Mouse (Mus musculus): ENCODE results near the gene Acbd6. TPM values are rescaled to one million over a fixed set of nuclear protein-coding genes. Genes with fewer than 3 reads are reported as not detected.

The Acbd6 gene
- polyA plus RNA-seq, 1 experiment: not detected

DNA sequence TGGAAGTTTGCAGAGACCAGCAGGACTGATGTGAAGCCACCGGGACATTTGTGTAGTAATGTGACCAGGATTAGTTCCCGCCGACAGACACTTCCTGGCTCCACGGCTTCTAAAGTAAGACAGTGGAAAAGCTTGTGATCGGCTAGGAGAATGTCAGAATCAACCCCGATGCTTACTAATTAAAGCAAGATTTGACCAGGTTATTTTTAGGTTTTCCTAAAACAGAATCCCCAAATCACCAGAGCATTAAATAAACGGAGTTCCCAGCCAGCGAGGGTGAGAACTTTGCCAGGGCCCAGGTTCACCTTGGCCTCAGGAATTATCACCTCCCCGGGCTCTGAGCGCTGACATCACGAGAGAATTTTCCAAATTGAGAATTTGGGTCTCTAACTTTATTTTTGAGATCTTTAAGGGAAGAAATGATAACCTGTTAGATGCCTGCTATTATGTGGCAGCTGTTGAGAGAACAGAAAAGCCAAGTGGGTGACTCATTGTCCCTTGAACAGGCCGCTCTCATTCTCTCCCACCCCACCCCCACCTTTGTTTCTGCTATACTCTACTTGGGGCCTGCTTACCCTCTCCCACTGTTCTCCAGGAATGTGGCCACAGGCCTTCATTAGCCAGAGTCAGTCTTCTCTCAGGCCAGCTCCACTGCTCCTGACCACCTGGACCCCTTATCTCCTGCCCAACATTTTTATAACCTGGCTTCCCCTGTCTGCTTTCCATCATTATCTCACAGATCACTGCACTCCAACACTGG, 30.7 kb upstream of the Acbd6 start:
- H3K27ac ChIP-seq (ENCODE audit: insufficient read depth, low read depth, low read length): peak overlapping the region; percentile 75
- WGBS: 34% methylated on average over 12 of the region's 12 CpGs
- H3K4me1 ChIP-seq (ENCODE audit: control insufficient read depth, insufficient read depth, low read length): peaks cover 22% of the 10 kb centered on the region
- H3K4me3 ChIP-seq (ENCODE audit: insufficient read depth, low read depth, low read length): no peak overlapping the region
- TF ChIP-seq CTCF (IDR thresholded peaks at IDR 0.05; ENCODE audit: insufficient read depth, low read depth, low read length) (no peak), POLR2A (IDR thresholded peaks at IDR 0.05; ENCODE audit: insufficient read depth, low read depth, low read length) (no peak)

DNA sequence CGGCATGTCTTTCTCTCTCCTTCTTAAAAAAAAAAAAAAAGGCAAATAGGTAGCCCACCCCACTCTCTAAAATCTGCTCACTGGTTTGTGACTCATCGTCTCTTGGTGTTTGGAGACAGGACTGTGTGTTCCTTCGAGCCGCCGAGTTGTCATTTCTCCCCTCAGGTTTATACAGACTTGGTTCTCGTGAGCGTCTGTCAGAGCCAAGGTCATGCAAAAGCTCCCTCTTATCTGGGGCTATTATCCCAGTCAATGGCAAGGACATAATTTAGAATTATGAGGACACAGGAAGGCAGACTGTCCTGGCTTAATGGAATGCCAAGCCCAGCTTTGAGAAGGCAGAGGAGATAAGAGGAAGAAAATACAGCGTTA, 30.1 kb upstream of the Acbd6 start:
- 51% methylated on average over 8 of the region's 8 CpGs for WGBS
- Histone ChIP-seq H3K4me3 (ENCODE audit: insufficient read depth, low read depth, low read length) (no peak overlapping the region), H3K4me1 (ENCODE audit: control insufficient read depth, insufficient read depth, low read length) (peaks cover 23% of the 10 kb centered on the region), H3K27ac (ENCODE audit: insufficient read depth, low read depth, low read length) (peak overlapping the region; percentile 75)
- TF ChIP-seq POLR2A (IDR thresholded peaks at IDR 0.05; ENCODE audit: insufficient read depth, low read depth, low read length): no peak
- no peak for TF ChIP-seq CTCF (IDR thresholded peaks at IDR 0.05; ENCODE audit: insufficient read depth, low read depth, low read length)

GRCm38 (mm10) chr1:155528405-155529119, 29.4 kb upstream of the Acbd6 start:
- H3K4me1 ChIP-seq (ENCODE audit: control insufficient read depth, insufficient read depth, low read length): peaks cover 25% of the 10 kb centered on the region
- no peak overlapping the region for H3K4me3 ChIP-seq (ENCODE audit: insufficient read depth, low read depth, low read length)
- TF ChIP-seq POLR2A (IDR thresholded peaks at IDR 0.05; ENCODE audit: insufficient read depth, low read depth, low read length) (no peak), CTCF (IDR thresholded peaks at IDR 0.05; ENCODE audit: insufficient read depth, low read depth, low read length) (no peak)
- WGBS: 32% methylated on average over 11 of the region's 11 CpGs
- H3K27ac ChIP-seq (ENCODE audit: insufficient read depth, low read depth, low read length): no peak overlapping the region

DNA sequence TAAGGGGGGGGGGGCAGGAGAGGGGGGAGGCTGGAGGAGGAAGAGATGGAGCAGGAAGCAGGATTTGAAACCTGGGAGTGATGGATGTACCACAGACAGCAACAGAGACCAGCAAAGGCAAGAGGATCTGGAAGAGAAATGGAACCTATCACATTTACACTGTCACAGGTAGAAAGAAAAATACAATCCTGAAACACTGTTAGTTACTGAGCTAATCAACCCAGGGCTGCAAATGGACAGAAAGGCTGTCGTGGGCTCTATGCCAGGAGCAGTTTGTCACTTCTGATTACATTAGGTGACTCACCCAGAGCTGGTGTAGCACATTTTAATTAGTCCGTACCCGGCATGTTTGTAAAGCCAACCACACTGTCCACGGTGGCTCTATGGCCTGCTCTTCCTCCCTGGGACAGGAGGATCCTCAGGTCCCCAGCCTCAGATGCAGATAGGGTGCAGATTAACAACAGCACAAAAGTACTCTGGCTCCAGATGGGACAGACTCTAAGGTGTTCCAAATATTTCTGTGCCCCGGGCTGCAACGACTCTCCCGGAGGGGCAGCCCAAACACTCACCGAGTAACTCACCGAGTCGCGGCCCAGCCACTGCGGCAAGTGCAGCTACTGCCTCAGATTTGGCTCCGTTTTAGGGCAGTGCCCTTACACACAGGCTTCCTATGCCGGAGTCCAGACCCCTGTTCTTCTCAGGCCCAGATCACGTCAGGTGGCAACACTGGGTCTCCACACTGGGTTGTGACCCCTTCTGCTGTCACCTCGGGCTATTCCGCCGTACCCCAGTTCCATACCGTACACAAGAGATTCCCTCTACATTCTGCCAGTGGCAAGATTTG, 28.6 kb upstream of the Acbd6 start:
- TF ChIP-seq CTCF (IDR thresholded peaks at IDR 0.05; ENCODE audit: insufficient read depth, low read depth, low read length): no peak
- H3K4me3 ChIP-seq (ENCODE audit: insufficient read depth, low read depth, low read length): no peak overlapping the region
- H3K4me1 ChIP-seq (ENCODE audit: control insufficient read depth, insufficient read depth, low read length): peaks cover 25% of the 10 kb centered on the region
- 74% methylated on average over 19 of the region's 19 CpGs for WGBS
- H3K27ac ChIP-seq (ENCODE audit: insufficient read depth, low read depth, low read length): no peak overlapping the region

DNA sequence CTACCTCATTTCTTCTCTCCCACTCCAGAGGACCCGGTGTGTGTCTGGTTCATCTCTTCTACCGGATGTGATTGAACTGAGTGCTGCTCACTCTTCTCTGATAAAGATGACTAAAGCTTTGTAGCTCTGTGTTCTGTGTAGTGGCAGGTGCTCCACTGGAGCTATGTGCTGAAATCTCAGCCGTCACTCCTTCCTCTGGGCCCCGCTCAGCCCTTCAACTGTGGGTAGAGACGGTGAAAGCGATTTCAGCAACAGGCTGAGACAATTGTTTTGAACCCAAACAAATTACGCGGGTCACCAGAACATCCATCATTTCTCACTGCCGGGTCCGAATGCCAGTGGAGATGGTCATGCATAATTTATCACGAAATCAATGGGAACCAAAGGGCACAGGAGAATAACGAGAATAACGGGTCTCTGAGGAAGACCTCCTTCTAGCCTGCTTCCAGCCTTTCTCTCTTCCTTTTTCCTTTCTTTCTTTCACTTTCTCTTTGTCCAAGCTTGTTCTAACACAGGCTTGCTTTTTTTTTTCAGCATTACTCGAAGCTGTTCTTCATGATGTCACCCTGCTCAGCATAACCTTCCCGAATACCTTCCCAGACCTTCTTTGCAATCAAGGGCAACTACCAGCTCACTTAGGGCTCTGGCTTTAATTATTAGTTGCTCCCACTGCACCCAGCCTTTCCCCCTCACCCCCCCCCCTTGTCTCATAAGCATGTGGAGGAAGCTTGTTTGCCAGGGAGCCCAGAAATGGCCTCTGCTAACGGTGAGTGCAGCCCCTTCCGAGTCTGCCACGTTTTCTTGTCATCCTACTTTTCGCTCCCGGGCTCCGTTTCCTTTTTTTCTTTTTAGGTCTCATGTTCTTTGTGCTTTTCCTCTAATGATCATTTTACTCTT, 27.1 kb upstream of the Acbd6 start:
- no peak overlapping the region for H3K4me3 ChIP-seq (ENCODE audit: insufficient read depth, low read depth, low read length)
- TF ChIP-seq CTCF (IDR thresholded peaks at IDR 0.05; ENCODE audit: insufficient read depth, low read depth, low read length) (no peak), POLR2A (IDR thresholded peaks at IDR 0.05; ENCODE audit: insufficient read depth, low read depth, low read length) (no peak)
- H3K4me1 ChIP-seq (ENCODE audit: control insufficient read depth, insufficient read depth, low read length): peaks cover 25% of the 10 kb centered on the region
- H3K27ac ChIP-seq (ENCODE audit: insufficient read depth, low read depth, low read length): no peak overlapping the region
- 47% methylated on average over 21 of the region's 21 CpGs for WGBS

DNA sequence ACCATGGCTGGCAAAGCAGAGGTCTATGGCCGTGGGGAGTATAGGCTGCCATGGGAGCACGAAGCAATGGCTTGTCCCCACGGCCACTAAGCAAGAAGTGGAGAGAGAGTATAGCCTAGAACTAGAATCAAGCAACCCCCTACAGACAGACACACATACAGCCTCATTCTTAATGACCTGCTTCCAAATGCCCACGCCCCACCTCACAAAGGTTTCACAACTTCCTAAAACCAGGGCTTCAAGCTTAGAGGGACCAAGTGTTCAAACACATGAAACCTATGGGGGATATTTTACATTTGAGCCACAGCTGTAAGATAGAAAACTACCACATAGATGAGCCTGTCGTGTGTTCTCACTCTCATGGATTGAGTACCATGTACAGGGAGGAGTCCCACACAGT, 25.5 kb upstream of the Acbd6 start:
- TF ChIP-seq CTCF (IDR thresholded peaks at IDR 0.05; ENCODE audit: insufficient read depth, low read depth, low read length) (no peak), POLR2A (IDR thresholded peaks at IDR 0.05; ENCODE audit: insufficient read depth, low read depth, low read length) (no peak)
- Histone ChIP-seq H3K4me1 (ENCODE audit: control insufficient read depth, insufficient read depth, low read length) (peaks cover 22% of the 10 kb centered on the region), H3K27ac (ENCODE audit: insufficient read depth, low read depth, low read length) (no peak overlapping the region), H3K4me3 (ENCODE audit: insufficient read depth, low read depth, low read length) (no peak overlapping the region)
- 98% methylated on average over 5 of the region's 5 CpGs for WGBS

DNA sequence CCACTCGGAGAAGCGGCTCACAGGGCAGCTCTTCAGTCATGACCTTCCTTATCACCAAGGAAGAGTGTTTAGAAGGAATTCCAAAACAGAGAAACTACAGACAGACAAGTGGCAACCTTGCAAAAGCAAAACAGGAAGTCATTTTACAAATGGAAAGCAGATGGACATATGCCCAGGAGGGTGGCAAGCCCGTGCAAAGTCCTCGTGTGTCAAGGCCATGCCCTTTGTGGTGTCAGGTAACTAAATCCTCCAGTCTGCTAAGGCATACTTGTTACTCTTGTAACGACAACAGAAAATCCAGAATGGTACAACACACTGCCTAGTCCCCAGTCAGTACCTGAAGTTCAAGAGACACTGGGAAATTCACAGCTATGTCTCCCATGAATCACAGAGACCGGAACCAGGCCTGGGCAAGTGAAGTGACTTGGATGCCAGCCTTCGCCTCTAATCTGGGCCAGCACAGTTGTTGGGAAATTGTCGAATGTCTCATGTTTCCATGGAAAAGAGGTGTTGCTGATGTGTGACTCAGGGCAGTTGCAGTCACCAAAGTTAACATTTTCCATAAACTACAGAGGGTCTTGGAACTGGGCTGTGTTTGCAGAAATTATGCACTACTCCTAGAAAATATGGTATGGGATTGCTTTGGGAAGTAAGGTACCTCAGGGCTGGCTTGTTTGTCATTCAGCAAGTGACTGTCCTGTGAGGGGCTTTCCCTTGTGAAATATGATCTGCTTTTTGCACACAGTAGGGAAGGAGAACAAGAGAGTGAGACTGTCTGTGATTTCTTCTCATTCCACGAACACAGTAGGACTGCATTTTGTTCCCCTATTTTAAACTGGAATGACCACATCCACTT, 24.9 kb upstream of the Acbd6 start:
- no peak overlapping the region for H3K27ac ChIP-seq (ENCODE audit: insufficient read depth, low read depth, low read length)
- H3K4me1 ChIP-seq (ENCODE audit: control insufficient read depth, insufficient read depth, low read length): peaks cover 20% of the 10 kb centered on the region
- no peak overlapping the region for H3K4me3 ChIP-seq (ENCODE audit: insufficient read depth, low read depth, low read length)
- WGBS: 62% methylated on average over 9 of the region's 9 CpGs
- TF ChIP-seq CTCF (IDR thresholded peaks at IDR 0.05; ENCODE audit: insufficient read depth, low read depth, low read length): no peak
- no peak for TF ChIP-seq POLR2A (IDR thresholded peaks at IDR 0.05; ENCODE audit: insufficient read depth, low read depth, low read length)

DNA sequence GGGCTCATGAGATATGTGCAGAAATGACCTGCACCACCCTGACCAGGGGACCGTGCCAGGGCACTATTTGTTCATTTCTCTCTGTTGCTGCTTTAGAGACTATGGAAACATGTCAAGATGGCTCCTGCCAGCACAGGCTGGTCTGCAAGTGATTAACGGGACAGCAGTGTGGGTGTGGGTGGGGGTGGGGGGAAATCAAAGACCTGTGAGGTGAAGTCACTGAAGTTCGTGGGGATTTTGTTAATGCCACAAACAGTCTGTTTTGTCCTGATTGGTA, 24.3 kb upstream of the Acbd6 start:
- Histone ChIP-seq H3K4me3 (ENCODE audit: insufficient read depth, low read depth, low read length) (no peak overlapping the region), H3K4me1 (ENCODE audit: control insufficient read depth, insufficient read depth, low read length) (peaks cover 20% of the 10 kb centered on the region), H3K27ac (ENCODE audit: insufficient read depth, low read depth, low read length) (no peak overlapping the region)
- 86% methylated on average over 3 of the region's 3 CpGs for WGBS
- no peak for TF ChIP-seq CTCF (IDR thresholded peaks at IDR 0.05; ENCODE audit: insufficient read depth, low read depth, low read length)
- TF ChIP-seq POLR2A (IDR thresholded peaks at IDR 0.05; ENCODE audit: insufficient read depth, low read depth, low read length): no peak
